Mouse (Mus musculus): ENCODE measurements around the gene Ermap. TPM values are rescaled to one million over a fixed set of nuclear protein-coding genes. Genes with fewer than 3 reads are reported as not detected.

The Ermap gene
- polyA plus RNA-seq (2016; fragmentation: Nextera tagmentation; extraction: Ambion mirVana): 7.0 and 12.1 TPM in 2 replicates

GRCm38 (mm10) chr4:119189864-119190263, at the start of gene Ermap:
TSS of gene Ermap (minus strand) at chr4:119190011.
- Histone ChIP-seq H3K27ac (peak within 1 kb of the TSS; percentile 66), H3K9me3 (no peaks in the 10 kb centered on the region), H3K4me3 (peak within 1 kb of the TSS; percentile 7; the same call in 1 of the 2 replicates), H3K4me1 (replicated peaks) (peaks cover 9% of the 10 kb centered on the region), H3K36me3 (no peaks in the 10 kb centered on the region), H3K27me3 (ENCODE audit: insufficient read depth, poor library complexity, severe bottlenecking) (peaks cover 11% of the 10 kb centered on the region; the same call in 1 of the 2 replicates)
- DNase-seq (ENCODE audit: low spot score): no peak
- WGBS: 58% methylated on average over 6 of the region's 6 CpGs

DNA sequence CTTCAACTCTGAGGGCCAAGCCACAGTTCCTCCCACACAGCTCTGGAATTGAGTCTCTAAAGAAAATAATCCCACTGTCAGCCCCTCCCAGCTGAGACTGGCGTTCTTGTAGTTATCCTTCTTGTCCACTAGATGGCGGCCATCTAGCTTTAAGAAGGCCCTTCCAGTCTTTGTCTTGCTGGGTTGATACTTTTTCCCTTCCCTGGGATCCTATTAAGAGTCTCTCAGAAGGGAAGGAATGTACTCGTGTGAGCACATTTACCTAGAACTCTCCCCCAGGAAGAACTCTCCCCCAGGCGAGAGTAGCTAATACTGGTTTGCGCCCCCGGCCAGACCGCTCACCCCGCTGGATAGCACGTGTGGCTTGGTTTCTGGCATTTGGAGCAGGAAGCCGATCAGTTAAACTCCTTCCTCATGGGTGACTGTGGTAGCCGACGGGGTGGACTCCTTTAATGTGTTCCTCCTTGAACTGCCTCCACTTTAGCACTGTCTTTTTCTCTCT, 49.4 kb upstream of the Ermap start:
- Histone ChIP-seq H3K36me3 (peaks cover 48% of the 10 kb centered on the region), H3K9me3 (no peaks in the 10 kb centered on the region), H3K27ac (peak overlapping the region; percentile 85), H3K4me3 (no peak overlapping the region), H3K4me1 (replicated peaks) (peaks cover 10% of the 10 kb centered on the region), H3K27me3 (ENCODE audit: insufficient read depth, poor library complexity, severe bottlenecking) (no peaks in the 10 kb centered on the region)
- DNase-seq (ENCODE audit: low spot score): peak; percentile 51
- WGBS: 47% methylated on average over 12 of the region's 12 CpGs

DNA sequence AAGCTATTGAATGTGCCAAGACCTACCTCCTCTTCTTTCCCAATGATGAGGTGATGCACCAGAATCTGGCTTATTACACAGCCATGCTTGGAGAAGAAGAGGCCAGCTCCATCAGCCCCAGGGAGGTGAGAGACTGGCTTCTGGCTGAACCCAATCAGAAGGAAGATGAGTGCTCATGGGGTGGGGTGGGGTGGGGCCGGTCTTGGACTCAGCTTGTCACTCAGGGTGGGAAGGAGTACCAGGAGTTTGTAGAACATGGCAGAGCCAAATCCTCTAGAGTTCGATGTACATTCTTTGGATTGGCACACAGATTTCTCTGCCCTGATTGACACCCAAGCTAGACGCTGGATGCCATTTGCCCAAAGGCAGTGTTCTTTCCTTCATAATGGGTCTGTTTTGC, 48.9 kb upstream of the Ermap start:
- Histone ChIP-seq H3K36me3 (peaks cover 42% of the 10 kb centered on the region), H3K4me1 (replicated peaks) (peaks cover 15% of the 10 kb centered on the region), H3K27ac (no peak overlapping the region), H3K27me3 (ENCODE audit: insufficient read depth, poor library complexity, severe bottlenecking) (no peaks in the 10 kb centered on the region), H3K9me3 (no peaks in the 10 kb centered on the region), H3K4me3 (no peak overlapping the region)
- no peak for DNase-seq (ENCODE audit: low spot score)
- WGBS: 76% methylated on average over 3 of the region's 3 CpGs

DNA sequence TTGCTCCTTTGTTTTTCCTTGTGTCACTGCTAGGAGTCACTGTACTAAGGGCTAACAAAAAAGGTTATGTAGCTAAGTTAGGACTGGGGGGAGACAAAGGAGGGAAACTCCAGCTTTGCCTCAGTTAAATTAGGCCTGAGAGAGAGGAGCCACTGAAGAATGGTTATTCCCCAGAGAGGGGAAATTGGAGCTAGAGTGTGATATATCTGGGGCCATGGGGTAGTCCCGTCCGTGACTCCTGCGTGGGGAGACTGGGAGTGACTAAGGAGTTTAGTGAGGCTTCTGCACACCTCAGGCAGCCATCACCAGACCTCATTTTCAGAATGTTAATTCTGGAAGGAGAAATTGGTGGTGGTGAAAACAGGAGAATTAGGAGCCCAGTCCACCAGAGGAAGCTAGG, 44.5 kb upstream of the Ermap start:
- Histone ChIP-seq H3K27me3 (ENCODE audit: insufficient read depth, poor library complexity, severe bottlenecking) (no peaks in the 10 kb centered on the region), H3K4me1 (replicated peaks) (peaks cover 28% of the 10 kb centered on the region), H3K36me3 (peaks cover 14% of the 10 kb centered on the region), H3K4me3 (peak overlapping the region; percentile 86), H3K9me3 (no peaks in the 10 kb centered on the region), H3K27ac (no peak overlapping the region)
- DNase-seq (ENCODE audit: low spot score): no peak
- WGBS: 80% methylated on average over 3 of the region's 3 CpGs

GRCm38 (mm10) chr4:119233256-119233901, 43.6 kb upstream of the Ermap start:
- DNase-seq (ENCODE audit: low spot score): peak; percentile 73
- peaks cover 26% of the 10 kb centered on the region for H3K4me1 ChIP-seq (replicated peaks)
- peak overlapping the region; percentile 88 for H3K27ac ChIP-seq
- no peaks in the 10 kb centered on the region for H3K9me3 ChIP-seq
- under 1% methylated on average over 36 of the region's 36 CpGs for WGBS
- H3K4me3 ChIP-seq: peak overlapping the region; percentile 86
- H3K36me3 ChIP-seq: peaks cover 18% of the 10 kb centered on the region
- no peaks in the 10 kb centered on the region for H3K27me3 ChIP-seq (ENCODE audit: insufficient read depth, poor library complexity, severe bottlenecking)

GRCm38 (mm10) chr4:119232410-119233255, 42.8 kb upstream of the Ermap start, which contains the start of the genes AU022252 and P3h1:
TSS of gene AU022252 (minus strand) at chr4:119232712.
TSS of gene P3h1 (plus strand) at chr4:119232915.
- Histone ChIP-seq H3K36me3 (peaks cover 25% of the 10 kb centered on the region), H3K27ac (peak within 1 kb of the TSS; percentile 88), H3K4me1 (replicated peaks) (peaks cover 26% of the 10 kb centered on the region), H3K9me3 (no peaks in the 10 kb centered on the region), H3K4me3 (peak within 1 kb of the TSS; percentile 86), H3K27me3 (ENCODE audit: insufficient read depth, poor library complexity, severe bottlenecking) (no peaks in the 10 kb centered on the region)
- DNase-seq (ENCODE audit: low spot score): peak; percentile 98
- under 1% methylated on average over 71 of the region's 71 CpGs for WGBS

DNA sequence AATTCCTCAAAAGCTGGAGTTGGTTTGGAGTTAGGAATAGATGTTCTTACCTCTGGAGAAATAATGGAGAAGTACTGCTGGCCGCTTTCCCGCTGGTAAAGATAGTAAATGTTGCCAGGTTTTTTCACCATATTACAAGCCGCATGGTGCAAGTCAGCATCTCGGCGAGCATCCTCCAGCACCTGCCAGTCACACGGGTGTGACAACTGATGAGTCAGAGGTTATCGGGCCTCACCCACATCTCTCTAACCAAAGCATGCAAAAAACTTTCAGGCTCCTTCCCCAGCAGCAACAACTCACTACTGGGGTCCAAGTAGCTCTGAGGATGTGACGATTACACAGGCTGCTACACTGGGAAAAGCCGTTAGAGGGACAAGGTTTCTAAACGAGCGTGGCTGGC, 36.9 kb upstream of the Ermap start:
- Histone ChIP-seq H3K27ac (no peak overlapping the region), H3K4me1 (replicated peaks) (peaks cover 6% of the 10 kb centered on the region), H3K9me3 (no peaks in the 10 kb centered on the region), H3K36me3 (peaks cover 60% of the 10 kb centered on the region), H3K4me3 (no peak overlapping the region), H3K27me3 (ENCODE audit: insufficient read depth, poor library complexity, severe bottlenecking) (no peaks in the 10 kb centered on the region)
- DNase-seq (ENCODE audit: low spot score): no peak
- WGBS: 95% methylated on average over 11 of the region's 11 CpGs

- WGBS: 91% methylated on average over 9 of the region's 9 CpGs
- Histone ChIP-seq H3K27me3 (ENCODE audit: insufficient read depth, poor library complexity, severe bottlenecking) (no peaks in the 10 kb centered on the region), H3K4me1 (replicated peaks) (no peaks in the 10 kb centered on the region), H3K4me3 (no peak overlapping the region), H3K9me3 (no peaks in the 10 kb centered on the region), H3K27ac (no peak overlapping the region), H3K36me3 (peaks cover 60% of the 10 kb centered on the region)
- no peak for DNase-seq (ENCODE audit: low spot score)
These were observed 35.9 kb upstream of the Ermap start for GRCm38 (mm10) chr4:119225719-119226118.

DNA sequence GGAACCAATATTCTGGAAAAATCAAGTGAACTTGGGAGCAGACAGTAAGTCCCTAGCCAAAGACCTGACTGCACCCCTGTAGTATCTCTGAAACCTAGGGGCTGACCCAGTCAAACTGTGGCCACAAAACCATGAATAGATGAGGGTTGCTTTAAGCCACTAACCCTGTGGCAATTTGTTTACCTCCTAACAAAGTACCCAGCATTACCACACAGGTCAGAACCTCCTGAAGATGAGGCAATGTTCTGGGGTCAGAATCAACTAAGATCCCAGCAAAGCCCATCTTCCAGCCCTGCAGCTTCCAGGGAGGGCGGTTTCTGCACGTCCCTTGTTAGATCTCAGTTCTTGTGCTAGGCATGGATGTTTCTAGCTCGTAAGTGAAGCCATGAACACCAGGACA, 34.7 kb upstream of the Ermap start:
- H3K36me3 ChIP-seq: peaks cover 60% of the 10 kb centered on the region
- no peak overlapping the region for H3K4me3 ChIP-seq
- H3K27me3 ChIP-seq (ENCODE audit: insufficient read depth, poor library complexity, severe bottlenecking): no peaks in the 10 kb centered on the region
- no peak for DNase-seq (ENCODE audit: low spot score)
- no peaks in the 10 kb centered on the region for H3K9me3 ChIP-seq
- H3K4me1 ChIP-seq (replicated peaks): no peaks in the 10 kb centered on the region
- 94% methylated on average over 3 of the region's 3 CpGs for WGBS
- no peak overlapping the region for H3K27ac ChIP-seq

DNA sequence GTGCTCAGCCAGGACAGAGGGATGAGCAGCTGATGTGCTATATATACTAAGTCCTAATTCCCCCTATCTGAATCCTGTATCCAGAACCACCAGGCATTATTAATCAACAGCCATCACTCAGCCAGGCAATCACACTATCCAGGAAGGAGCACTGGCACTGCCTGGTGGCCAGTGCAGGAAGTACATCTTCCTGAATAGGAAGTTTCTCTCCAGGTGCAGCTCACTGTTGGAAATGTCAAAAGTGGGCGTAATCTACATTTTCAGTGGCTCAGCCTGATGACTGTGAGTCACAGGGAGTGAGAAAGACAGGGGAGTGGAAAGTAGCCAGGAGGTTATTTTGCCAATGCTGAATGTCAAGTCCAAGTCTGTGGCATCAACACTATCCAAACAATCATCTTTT, 33.9 kb upstream of the Ermap start:
- H3K4me3 ChIP-seq: no peak overlapping the region
- H3K4me1 ChIP-seq (replicated peaks): peaks cover 1% of the 10 kb centered on the region; the same call in 1 of the 2 replicates

GRCm38 (mm10) chr4:119218169-119218568, 28.4 kb upstream of the Ermap start, which contains the start of gene Tmem269:
TSS of gene Tmem269 (minus strand) at chr4:119218217.
- no peak within 1 kb of the TSS for H3K4me3 ChIP-seq
- DNase-seq (ENCODE audit: low spot score): peak; percentile 17

More for the DNA sequence above, 33.9 kb upstream of the Ermap start:
- H3K36me3 ChIP-seq: peaks cover 59% of the 10 kb centered on the region
- DNase-seq (ENCODE audit: low spot score): peak; percentile 30
- WGBS: 82% methylated on average over 1 of the region's 1 CpGs
- H3K27ac ChIP-seq: no peak overlapping the region
- H3K27me3 ChIP-seq (ENCODE audit: insufficient read depth, poor library complexity, severe bottlenecking): no peaks in the 10 kb centered on the region
- H3K9me3 ChIP-seq: no peaks in the 10 kb centered on the region

DNA sequence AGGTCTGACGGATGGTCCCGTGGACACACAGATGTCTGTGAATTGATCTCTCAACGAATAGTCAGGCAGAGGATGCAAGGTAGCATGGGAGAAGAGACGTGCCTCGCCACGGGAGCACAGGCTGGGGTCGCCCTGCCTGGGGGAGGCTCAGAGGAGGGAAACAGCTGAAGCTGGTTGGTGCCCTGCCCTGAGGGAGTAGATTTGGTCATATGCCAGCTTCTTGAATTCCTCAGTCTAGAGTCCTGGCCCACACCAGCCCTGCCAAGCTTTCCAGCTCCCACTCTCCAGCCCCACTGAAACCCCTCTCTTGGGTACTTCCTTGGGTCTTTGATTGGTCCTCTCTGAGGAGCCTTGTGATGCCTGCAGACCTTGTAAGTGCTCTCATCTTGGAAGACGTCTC, 26.9 kb upstream of the Ermap start:
- Histone ChIP-seq H3K36me3 (no peaks in the 10 kb centered on the region), H3K27ac (no peak overlapping the region)
- 82% methylated on average over 8 of the region's 8 CpGs for WGBS

More at GRCm38 (mm10) chr4:119218169-119218568, 28.4 kb upstream of the Ermap start, which contains the start of gene Tmem269:
- Histone ChIP-seq H3K27ac (0 out of 2 replicates have a peak within 1 kb of the TSS, but pooled peaks have one; percentile 16), H3K27me3 (ENCODE audit: insufficient read depth, poor library complexity, severe bottlenecking) (no peaks in the 10 kb centered on the region), H3K36me3 (peaks cover 7% of the 10 kb centered on the region; the same call in 1 of the 2 replicates), H3K4me1 (replicated peaks) (peaks cover 12% of the 10 kb centered on the region), H3K9me3 (no peaks in the 10 kb centered on the region)
- 12% methylated on average over 11 of the region's 11 CpGs for WGBS

More for the DNA sequence above, 26.9 kb upstream of the Ermap start:
- Histone ChIP-seq H3K4me3 (no peak overlapping the region), H3K9me3 (no peaks in the 10 kb centered on the region), H3K4me1 (replicated peaks) (peaks cover 12% of the 10 kb centered on the region), H3K27me3 (ENCODE audit: insufficient read depth, poor library complexity, severe bottlenecking) (no peaks in the 10 kb centered on the region)
- no peak for DNase-seq (ENCODE audit: low spot score)
